Mouse (Mus musculus): ENCODE results near the gene Xndc1. TPM values are rescaled to one million over a fixed set of nuclear protein-coding genes. Genes with fewer than 3 reads are reported as not detected.

Xndc1 gene
- polyA plus RNA-seq, 1 experiment = 2.0 TPM

DNA sequence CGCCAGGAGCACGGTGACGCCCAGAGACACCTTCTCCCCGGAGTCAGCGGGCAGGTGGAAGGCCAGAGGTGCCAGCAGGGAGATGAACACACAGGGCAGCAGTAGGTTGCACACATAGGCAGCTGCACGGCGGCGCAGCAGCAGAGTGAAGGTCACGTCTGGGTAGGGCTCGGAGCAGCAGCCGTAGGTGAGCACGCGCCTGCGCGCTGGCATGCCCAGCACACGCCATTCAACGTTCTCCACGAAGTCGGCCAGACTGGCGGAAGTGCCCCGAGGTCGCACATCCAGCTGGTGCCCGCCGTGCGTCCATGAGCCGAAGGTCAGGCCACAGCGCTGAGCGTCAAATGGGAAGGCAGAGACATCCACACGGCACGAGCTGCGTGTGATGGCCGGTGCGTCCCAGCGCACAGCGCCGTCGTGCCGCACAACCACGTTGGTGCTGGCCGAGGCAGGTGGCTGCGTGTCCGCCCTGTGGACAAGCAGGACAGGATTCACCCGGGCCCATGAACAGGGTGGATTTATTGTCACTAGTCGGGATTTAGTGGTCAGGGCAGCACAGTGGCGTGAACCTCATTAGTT is 47.9 kb downstream of the Xndc1 start:
- no peak for TF ChIP-seq GATA1 (IDR thresholded peaks at IDR 0.05; ENCODE audit: low read length)
- no peak for TF ChIP-seq TAL1 (IDR thresholded peaks at IDR 0.05; ENCODE audit: low read length)
- Histone ChIP-seq H3K4me1 (ENCODE audit: control insufficient read depth) (peaks cover 12% of the 10 kb centered on the region), H3K36me3 (ENCODE audit: control insufficient read depth) (peaks cover under 1% of the 10 kb centered on the region), H3K4me3 (replicated peaks) (no peak overlapping the region), H3K9me3 (ENCODE audit: control insufficient read depth, low read length) (no peaks in the 10 kb centered on the region), H3K27me3 (ENCODE audit: control insufficient read depth) (peaks cover 6% of the 10 kb centered on the region)

DNA sequence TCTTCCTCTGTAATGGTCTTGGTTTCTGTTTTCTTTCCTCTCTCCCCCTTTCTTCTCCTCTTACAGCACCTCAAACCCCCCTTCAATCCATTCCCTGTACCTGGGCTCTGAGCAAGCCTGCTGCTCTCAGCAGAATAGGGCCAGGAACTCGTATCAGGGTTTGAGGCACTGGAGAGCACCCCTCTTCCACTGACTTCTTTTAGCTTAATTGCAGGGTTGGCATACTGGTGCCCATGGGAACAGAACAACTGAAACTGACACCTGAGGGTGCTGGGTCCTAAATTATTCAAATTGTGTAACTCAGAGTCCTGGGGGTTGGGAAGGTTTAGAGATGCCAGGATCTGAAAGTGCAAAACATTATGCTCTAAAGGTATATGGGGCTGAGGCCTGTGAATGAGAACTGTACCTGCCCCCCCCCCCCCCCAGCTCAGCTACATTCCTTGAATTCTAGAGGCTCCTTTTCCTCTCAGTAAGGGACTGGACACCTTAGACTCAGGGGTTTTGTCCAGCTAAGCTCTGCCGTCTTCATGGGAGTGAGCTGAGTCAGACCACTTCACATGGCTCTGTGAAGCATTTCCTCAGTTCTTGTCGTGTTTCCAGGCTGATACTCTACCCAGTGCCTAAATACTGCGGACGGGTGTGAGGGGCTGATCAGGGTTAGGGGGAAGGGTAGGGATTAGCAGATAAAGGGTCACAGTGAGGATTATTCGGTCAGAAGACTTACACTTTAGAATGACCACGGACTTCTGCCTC is 51.4 kb downstream of the Xndc1 start, which contains the start of gene Chrna10:
Gene Chrna10 (minus strand): TSS at position 250 of the 753 bp plus-strand sequence.
- H3K4me3 ChIP-seq (replicated peaks) = no peak within 1 kb of the TSS
- TF ChIP-seq TAL1 (IDR thresholded peaks at IDR 0.05; ENCODE audit: low read length) (no peak), GATA1 (IDR thresholded peaks at IDR 0.05; ENCODE audit: low read length) (no peak)
- H3K27me3 ChIP-seq (ENCODE audit: control insufficient read depth) = peaks cover 6% of the 10 kb centered on the region
- H3K36me3 ChIP-seq (ENCODE audit: control insufficient read depth) = peaks cover 35% of the 10 kb centered on the region
- peaks cover 12% of the 10 kb centered on the region for H3K4me1 ChIP-seq (ENCODE audit: control insufficient read depth)
- H3K9me3 ChIP-seq (ENCODE audit: control insufficient read depth, low read length) = no peaks in the 10 kb centered on the region

DNA sequence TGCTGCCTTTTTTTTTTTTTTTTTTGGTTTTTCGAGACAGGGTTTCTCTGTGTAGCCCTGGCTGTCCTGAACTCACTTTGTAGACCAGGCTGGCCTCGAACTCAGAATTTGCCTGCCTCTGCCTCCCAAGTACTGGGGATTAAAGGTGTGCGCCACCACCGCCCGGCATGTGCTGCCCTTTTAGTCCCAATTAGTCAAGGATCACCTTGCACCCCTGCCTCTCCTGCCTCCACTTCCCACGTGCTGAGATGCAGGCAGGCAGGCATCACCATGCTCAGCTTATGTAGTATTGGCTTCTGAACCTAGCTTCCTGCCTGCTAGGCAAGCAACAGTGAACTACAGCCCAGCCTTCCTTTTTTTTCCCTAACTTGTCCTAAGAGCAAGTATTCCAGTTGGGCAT is 52.1 kb downstream of the Xndc1 start:
- Histone ChIP-seq H3K9me3 (ENCODE audit: control insufficient read depth, low read length) (no peaks in the 10 kb centered on the region), H3K4me3 (replicated peaks) (no peak overlapping the region), H3K27me3 (ENCODE audit: control insufficient read depth) (peaks cover 6% of the 10 kb centered on the region), H3K36me3 (ENCODE audit: control insufficient read depth) (peaks cover 42% of the 10 kb centered on the region), H3K4me1 (ENCODE audit: control insufficient read depth) (peaks cover 12% of the 10 kb centered on the region)
- TF ChIP-seq GATA1 (IDR thresholded peaks at IDR 0.05; ENCODE audit: low read length) (no peak), TAL1 (IDR thresholded peaks at IDR 0.05; ENCODE audit: low read length) (no peak)

DNA sequence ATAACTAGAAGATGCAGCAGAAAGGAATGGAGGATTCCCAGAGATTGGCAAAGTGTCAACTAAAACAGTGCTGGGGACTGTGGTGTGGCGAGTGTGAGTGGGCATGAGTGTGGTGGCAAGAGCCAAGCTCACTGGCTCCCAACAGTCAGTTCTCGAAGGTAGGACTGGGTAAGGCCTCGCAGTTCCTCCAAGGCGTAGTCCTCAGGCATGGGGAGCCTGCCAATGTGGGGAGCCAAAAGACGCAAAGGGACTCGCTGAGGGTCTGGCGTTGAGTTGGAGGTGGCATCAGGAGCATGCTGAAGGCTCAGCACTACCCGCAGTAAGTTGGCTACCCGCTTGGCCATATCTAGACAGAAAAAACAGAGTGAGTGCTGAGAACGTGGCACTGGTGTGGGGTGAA is 55.0 kb downstream of the Xndc1 start:
- Histone ChIP-seq H3K4me1 (ENCODE audit: control insufficient read depth) (no peaks in the 10 kb centered on the region), H3K9me3 (ENCODE audit: control insufficient read depth, low read length) (no peaks in the 10 kb centered on the region), H3K4me3 (replicated peaks) (no peak overlapping the region), H3K27me3 (ENCODE audit: control insufficient read depth) (no peaks in the 10 kb centered on the region), H3K36me3 (ENCODE audit: control insufficient read depth) (peaks cover 71% of the 10 kb centered on the region)
- TF ChIP-seq GATA1 (IDR thresholded peaks at IDR 0.05; ENCODE audit: low read length) (no peak), TAL1 (IDR thresholded peaks at IDR 0.05; ENCODE audit: low read length) (no peak)

DNA sequence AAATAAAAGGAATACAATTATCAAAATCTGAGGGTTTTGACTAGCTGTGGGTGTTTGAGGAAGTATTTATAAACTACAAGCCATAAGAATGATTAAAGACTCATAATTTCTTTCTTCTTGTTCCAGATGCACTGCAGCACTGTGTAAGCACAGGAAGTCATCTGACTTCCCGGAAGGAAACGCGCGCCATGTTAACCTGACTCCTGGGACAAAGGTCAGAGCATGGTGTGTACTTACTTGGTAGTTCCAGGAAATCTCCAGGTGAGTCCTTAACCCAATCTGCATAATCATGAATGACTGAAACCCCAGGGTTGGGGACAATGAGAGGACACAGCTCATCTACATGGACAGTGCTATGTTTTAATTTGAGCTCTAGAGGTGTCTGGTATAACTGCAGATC is 67.1 kb downstream of the Xndc1 start:
- H3K4me1 ChIP-seq (ENCODE audit: control insufficient read depth) = no peaks in the 10 kb centered on the region
- H3K27me3 ChIP-seq (ENCODE audit: control insufficient read depth) = no peaks in the 10 kb centered on the region
- peaks cover 95% of the 10 kb centered on the region for H3K36me3 ChIP-seq (ENCODE audit: control insufficient read depth)
- no peaks in the 10 kb centered on the region for H3K9me3 ChIP-seq (ENCODE audit: control insufficient read depth, low read length)
- H3K4me3 ChIP-seq (replicated peaks) = no peak overlapping the region
- no peak for TF ChIP-seq GATA1 (IDR thresholded peaks at IDR 0.05; ENCODE audit: low read length)
- TF ChIP-seq TAL1 (IDR thresholded peaks at IDR 0.05; ENCODE audit: low read length) = no peak

Other genes starting within 250 kb of the Xndc1 start
- gene Phox2a, start 247.2 kb upstream of the Xndc1 start, polyA plus RNA-seq (2012) = not detected in 2 replicates
- gene Inppl1, start 227.3 kb upstream of the Xndc1 start, polyA plus RNA-seq (2012) = 0.50 and 1.3 TPM in 2 replicates
- not detected in 2 replicates for gene Folr2, start 208.3 kb upstream of the Xndc1 start, polyA plus RNA-seq (2012)
- 4.8 and 5.8 TPM in 2 replicates for gene Anapc15, start 201.8 kb upstream of the Xndc1 start, polyA plus RNA-seq (2012)
- gene Folr1, start 194.7 kb upstream of the Xndc1 start, polyA plus RNA-seq (2012) = not detected in 2 replicates
- gene Lamtor1, start 159.6 kb upstream of the Xndc1 start, polyA plus RNA-seq (2012) = 10.4 and 12.4 TPM in 2 replicates
- gene Tomt, start 159.2 kb upstream of the Xndc1 start, polyA plus RNA-seq (2012) = not detected in 2 replicates
- gene Lrrc51, start 131.6 kb upstream of the Xndc1 start, polyA plus RNA-seq (2012) = not detected in 2 replicates
- 19.8 and 24.7 TPM in 2 replicates for gene Numa1, start 131.4 kb upstream of the Xndc1 start, polyA plus RNA-seq (2012)
- 0.67 and 1.0 TPM in 2 replicates for gene Il18bp, start 46.8 kb upstream of the Xndc1 start, polyA plus RNA-seq (2012)
- 0.12 and 0.34 TPM in 2 replicates for gene Rnf121, start within 50 bp of the Xndc1 start, polyA plus RNA-seq (2012)
- not detected in 2 replicates for gene Xntrpc, start 202 bp downstream of the Xndc1 start, polyA plus RNA-seq (2012)
- 0.15 and 0.37 TPM in 2 replicates for gene Trpc2, start 17.6 kb downstream of the Xndc1 start, polyA plus RNA-seq (2012)
- not detected in 2 replicates for gene Art1, start 36.2 kb downstream of the Xndc1 start, polyA plus RNA-seq (2012)
- gene Art5, start 44.0 kb downstream of the Xndc1 start, polyA plus RNA-seq (2012) = not detected in 2 replicates
- gene Chrna10, start 51.3 kb downstream of the Xndc1 start, polyA plus RNA-seq (2012) = 0.02 TPM in 1 of 2 replicates, not detected in the other
- 0.17 and 0.18 TPM in 2 replicates for gene Nup98, start 144.7 kb downstream of the Xndc1 start, polyA plus RNA-seq (2012)
- 0.14 and 1.5 TPM in 2 replicates for gene Pgap2, start 144.7 kb downstream of the Xndc1 start, polyA plus RNA-seq (2012)
- gene Rhog, start 190.5 kb downstream of the Xndc1 start, polyA plus RNA-seq (2012) = 7.6 and 15.0 TPM in 2 replicates
- gene Stim1, start 202.3 kb downstream of the Xndc1 start, polyA plus RNA-seq (2012) = 2.7 and 2.9 TPM in 2 replicates